Mouse (Mus musculus): ENCODE data around the gene Pkp1. TPM values are rescaled to one million over a fixed set of nuclear protein-coding genes. Genes with fewer than 3 reads are reported as not detected.

Gene Pkp1
- total RNA-seq (2017): not detected in 2 replicates

DNA sequence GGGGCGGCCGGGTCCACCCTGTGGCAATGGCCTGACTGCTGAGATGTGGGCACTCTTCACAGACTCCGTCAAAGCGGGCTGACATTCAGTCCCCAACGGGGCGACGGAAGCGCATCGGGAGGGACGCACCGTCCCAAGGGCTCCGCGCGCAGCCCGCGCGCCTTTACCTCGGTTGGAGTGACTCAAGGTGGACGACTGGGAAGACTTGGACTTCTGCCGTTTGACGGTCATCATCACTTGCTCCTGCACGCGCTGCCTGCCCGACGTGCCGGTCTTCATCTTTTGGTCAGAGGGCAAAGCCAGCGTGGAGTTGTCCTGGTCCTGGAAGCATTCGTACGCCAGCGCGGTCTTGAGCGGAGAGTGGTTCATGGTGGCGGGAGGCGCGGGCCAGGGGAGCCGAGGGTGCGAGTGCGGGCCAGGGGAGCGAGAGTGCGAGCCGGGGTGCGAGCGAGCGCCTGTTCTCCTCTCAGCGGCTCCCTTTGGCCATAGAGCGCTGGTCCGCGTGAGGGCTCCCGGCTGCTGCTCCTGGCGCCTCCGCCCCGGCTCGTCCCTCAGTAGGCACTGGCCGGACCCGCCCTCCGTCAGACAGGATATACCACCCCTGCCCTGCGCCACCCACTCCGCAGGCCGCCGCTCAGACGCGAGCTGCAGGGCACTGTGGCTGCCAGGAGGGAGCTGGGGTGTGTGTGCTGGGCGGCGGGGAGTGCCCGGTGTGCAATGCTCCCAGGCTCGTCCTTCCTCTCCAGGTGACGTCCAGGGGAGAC lies at the start of gene Pkp1:
Pkp1 (minus strand) TSS at position 564 of the 764 bp plus-strand sequence.
- peak in 1 of 2 experiments; percentile 53; a peak in 2 of 4 replicates for ATAC-seq (replicated peaks in 1 of 2; ENCODE audit: insufficient read depth in 1 of 2, low FRiP score in 2 of 2, low TSS enrichment in 1 of 2, low read depth in 1 of 2, poor library complexity in 2 of 2, severe bottlenecking in 2 of 2)

DNA sequence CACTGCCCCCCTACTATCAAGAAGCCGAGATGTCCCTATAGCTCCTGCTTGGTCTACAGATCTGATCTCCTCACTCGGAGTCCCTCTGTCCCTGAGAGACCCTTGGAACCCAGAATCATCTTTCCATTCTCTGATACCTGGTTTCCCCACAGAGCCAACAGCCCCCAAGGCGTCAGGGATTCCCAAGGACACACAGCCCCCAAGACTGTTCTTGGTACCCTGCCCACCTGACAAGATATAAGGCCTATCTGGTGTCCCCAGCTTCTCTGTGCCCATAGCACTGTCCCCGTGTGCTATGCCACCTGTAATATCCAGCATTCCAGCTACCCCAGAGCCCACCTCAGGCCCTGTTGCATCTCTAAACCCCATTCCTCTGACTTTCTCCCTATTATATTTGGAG lies 48.7 kb upstream of the Pkp1 start:
- no peak for ATAC-seq (replicated peaks in 1 of 2; ENCODE audit: insufficient read depth in 1 of 2, low FRiP score in 2 of 2, low TSS enrichment in 1 of 2, low read depth in 1 of 2, poor library complexity in 2 of 2, severe bottlenecking in 2 of 2)

DNA sequence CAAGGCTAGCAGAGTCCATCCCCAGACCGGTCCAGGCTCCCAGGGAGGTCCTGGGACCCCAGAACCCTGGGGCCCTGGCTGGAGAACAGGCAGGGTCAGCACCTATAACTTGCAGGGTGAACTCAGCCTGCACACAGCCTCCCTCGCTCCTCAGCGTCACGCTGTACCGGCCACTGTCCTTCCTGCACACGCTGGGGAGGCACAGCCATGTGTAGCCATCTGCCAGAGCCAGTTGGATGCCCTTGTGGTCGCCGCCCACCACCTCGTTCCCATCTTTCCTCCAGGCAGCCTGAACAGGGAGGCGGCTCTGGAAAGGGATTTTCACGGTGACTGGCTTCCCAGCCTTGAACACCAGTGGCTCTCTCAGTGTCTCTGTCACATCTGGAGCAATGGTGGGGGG lies 45.6 kb upstream of the Pkp1 start:
- no peak for ATAC-seq (replicated peaks in 1 of 2; ENCODE audit: insufficient read depth in 1 of 2, low FRiP score in 2 of 2, low TSS enrichment in 1 of 2, low read depth in 1 of 2, poor library complexity in 2 of 2, severe bottlenecking in 2 of 2)

DNA sequence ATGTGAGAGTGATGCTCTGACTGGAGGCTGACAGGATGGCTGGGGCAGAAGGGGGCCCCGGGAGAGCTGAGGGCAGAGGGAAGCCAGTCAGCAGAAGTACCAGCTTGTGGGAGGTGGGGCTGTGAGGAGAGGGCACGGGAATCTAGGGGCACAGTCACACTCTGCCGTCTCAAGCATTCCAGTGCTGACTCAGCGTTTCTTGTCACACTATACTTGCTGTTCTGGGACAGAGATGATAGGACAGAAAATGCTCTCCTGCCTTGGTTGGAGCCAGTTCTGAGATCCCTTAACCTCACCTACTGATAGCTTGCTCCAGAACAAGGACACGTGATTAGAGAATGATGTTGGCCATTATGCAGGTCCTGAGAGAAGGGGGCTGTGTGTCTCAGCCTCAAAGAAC lies 44.2 kb upstream of the Pkp1 start:
- no peak for ATAC-seq (replicated peaks in 1 of 2; ENCODE audit: insufficient read depth in 1 of 2, low FRiP score in 2 of 2, low TSS enrichment in 1 of 2, low read depth in 1 of 2, poor library complexity in 2 of 2, severe bottlenecking in 2 of 2)

DNA sequence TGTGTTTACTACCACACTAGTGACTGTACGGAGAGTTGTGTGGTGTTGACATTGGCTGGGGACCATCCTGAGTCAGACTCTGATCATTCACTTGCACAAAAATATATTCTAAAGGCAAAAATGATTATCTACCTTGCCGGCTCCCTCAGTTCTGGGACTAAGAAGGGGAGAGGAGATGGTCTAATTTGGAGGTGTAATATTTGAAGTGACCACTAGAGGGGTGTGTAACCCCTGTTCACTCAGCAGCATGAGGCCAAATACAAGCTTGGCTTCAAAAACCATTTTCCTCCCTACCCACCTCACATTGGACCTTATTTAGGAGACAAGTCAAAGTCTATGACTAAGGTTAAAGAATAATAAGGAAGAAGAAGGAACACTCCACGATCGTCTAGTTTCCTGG lies 39.5 kb upstream of the Pkp1 start:
- ATAC-seq (replicated peaks in 1 of 2; ENCODE audit: insufficient read depth in 1 of 2, low FRiP score in 2 of 2, low TSS enrichment in 1 of 2, low read depth in 1 of 2, poor library complexity in 2 of 2, severe bottlenecking in 2 of 2): peak in 1 of 2 experiments; percentile 63; a peak in 3 of 4 replicates

DNA sequence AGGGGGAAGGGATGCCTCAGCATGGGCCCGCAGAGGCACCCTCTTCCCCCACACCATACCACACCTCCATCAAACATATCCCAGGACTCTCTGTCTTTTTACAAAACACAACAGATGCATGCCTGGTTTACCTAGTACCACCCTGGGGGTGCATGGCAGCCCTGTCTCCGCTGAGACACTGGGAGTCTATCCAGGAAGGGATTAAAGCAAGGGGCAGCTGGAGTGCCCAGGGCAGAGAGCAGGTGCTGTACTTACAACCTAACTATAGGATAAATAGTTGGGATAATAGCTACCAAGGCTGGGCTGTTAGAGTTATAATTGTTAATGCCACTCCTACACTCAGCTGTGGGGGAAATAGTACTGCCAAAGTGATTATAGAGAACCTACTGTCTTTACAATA lies 29.9 kb upstream of the Pkp1 start:
- ATAC-seq (replicated peaks in 1 of 2; ENCODE audit: insufficient read depth in 1 of 2, low FRiP score in 2 of 2, low TSS enrichment in 1 of 2, low read depth in 1 of 2, poor library complexity in 2 of 2, severe bottlenecking in 2 of 2): no peak

DNA sequence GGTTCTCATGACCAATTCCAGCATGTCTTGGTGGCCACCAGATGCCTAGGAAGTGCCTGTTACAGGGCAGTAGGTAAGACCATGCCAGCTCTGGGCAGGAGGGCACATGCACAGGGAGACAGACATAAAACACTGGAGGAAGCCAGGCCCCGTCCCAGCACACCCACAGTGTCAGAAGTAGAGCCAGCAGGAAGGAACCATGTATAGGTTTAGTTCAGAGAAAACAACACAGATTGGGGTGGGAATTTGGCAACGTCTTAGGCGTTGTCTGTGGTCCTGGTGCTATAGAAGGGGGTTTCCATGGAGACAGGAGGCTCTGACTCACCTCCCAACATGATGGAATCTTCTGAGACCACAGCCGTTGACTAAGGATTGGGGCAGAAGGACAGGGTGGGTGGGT lies 27.2 kb upstream of the Pkp1 start:
- ATAC-seq (replicated peaks in 1 of 2; ENCODE audit: insufficient read depth in 1 of 2, low FRiP score in 2 of 2, low TSS enrichment in 1 of 2, low read depth in 1 of 2, poor library complexity in 2 of 2, severe bottlenecking in 2 of 2): no peak

DNA sequence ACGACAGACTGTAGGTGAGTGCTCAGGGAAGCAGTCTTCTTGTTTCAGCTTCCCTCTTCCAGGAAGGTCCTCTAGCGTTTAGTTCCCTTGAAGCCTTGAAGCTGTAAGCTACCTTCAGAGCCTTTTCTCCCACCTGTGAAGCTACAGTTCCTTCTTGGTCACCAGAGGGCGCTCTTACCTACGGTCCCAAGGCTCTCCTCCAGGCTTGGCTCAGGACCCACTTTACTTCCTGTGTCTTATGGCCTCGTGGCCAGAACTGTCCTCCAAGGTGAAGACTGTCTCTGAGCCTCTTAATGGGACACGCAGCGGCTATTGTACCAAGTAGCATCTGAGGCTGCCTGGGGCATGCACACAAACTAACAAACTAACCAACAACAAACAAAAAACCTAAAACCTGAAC lies 26.7 kb upstream of the Pkp1 start:
- peak; percentile 51 to 54; a peak in 3 of 4 replicates for ATAC-seq (replicated peaks in 1 of 2; ENCODE audit: insufficient read depth in 1 of 2, low FRiP score in 2 of 2, low TSS enrichment in 1 of 2, low read depth in 1 of 2, poor library complexity in 2 of 2, severe bottlenecking in 2 of 2)

DNA sequence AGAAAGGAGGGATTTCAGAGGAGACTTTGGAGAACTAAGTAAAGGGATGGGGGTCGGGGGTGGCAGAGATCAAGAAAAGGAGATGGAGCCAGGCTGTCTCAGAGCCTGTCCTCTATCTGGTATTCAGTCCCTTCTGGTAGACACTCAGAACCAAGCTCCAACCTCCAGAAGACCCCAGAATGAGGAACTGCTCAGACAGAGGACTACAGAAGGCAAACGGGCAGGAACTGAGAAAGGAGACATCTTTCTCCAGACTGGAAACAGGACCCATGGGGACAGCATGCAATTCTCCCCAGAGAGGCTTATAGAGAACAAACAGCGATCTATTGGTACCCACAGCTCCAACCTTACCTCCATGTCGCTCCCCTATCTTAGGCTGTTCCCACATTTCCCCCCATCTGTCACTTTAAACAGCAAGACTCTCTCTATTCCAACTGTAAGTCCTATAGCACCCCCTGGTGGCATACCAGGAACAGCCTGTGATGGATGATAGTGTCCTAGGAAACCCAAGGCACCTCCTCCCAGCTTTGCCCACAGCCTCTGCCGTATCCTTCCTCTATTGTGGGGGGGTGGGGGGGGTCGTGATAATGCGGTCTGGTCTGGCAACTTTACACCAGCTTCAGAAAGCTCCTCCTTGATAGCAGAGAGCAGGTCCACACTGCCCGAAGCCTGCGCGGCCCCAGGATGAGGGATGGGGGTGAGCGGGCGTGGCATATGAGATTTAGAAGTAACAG lies 25.7 kb upstream of the Pkp1 start:
- ATAC-seq (replicated peaks in 1 of 2; ENCODE audit: insufficient read depth in 1 of 2, low FRiP score in 2 of 2, low TSS enrichment in 1 of 2, low read depth in 1 of 2, poor library complexity in 2 of 2, severe bottlenecking in 2 of 2): peak in 1 of 2 experiments; percentile 50; a peak in 3 of 4 replicates

DNA sequence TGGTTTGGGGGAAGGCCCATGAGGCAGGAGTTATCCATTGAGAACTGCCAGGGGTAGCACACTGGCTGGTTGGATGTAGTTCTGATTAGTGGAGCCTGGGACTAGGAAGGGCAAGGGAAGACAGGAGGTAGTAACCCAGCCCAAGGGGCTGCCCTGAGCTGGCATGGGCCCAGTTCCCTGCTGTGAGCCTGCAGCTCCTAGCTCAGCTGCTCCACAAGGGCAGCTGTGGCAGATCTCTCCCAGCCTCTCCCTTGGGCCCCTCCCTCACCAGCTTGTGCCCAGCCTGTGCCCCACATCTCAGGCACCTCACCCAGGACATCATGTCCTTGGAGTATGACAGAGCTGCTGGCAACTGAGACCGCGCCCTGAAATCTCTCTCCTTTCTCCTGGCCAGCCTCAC lies 24.7 kb upstream of the Pkp1 start:
- ATAC-seq (replicated peaks in 1 of 2; ENCODE audit: insufficient read depth in 1 of 2, low FRiP score in 2 of 2, low TSS enrichment in 1 of 2, low read depth in 1 of 2, poor library complexity in 2 of 2, severe bottlenecking in 2 of 2): no peak

DNA sequence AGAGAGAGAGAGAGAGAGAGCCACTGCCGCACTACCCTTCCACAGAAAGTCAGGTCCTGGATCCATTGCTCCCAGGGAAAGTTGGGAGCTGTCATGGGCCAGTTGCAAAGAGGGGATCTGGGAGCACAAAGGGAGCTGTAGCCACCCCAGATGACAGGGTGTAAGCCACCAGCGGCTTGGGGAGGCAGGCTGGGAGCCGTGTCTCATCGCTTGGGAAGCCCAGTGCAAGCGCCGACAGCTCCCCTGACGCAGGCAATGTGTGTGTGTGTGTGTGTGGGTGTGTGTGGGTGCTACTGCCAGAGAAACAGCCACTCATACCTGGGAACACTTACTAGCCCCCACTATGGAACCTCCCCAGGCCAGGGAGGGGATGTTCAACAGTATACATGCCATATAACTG lies 23.1 kb upstream of the Pkp1 start:
- ATAC-seq (replicated peaks in 1 of 2; ENCODE audit: insufficient read depth in 1 of 2, low FRiP score in 2 of 2, low TSS enrichment in 1 of 2, low read depth in 1 of 2, poor library complexity in 2 of 2, severe bottlenecking in 2 of 2): no peak

DNA sequence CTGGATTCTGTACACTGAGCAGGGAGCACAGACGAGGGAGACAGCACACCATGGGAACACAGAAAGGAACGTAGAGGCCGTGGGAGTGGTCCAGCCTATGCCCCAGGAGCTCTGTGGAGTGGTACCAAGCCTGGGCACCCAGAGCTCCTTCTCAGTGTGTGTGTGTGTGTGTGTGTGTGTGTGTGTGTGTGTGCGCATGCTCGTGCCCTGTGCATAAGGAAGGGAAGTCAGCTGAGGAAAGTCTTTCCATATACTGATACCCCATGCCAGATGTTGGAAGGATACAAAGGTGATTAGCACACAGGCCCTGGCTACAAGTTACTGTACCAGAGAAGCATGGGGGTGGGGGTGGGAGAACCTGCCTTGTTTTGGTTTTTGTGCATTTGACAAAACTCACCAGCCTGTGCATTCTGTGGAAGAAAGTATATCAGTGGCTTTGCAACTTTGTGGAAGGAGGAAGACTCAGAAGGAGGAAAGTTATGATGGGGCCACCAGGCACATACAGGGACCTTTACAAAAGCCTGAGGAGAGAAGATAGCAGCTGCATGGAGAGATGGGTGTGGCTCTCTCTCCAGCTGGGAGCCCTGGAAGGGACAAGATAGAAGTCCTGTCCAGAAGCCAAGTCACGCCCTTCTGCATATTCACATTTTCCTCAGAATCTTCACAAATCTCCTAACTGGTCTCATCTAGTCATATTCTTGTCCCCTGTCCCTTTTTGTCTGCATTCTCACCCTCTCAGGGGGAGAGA lies 22.4 kb upstream of the Pkp1 start:
- ATAC-seq (replicated peaks in 1 of 2; ENCODE audit: insufficient read depth in 1 of 2, low FRiP score in 2 of 2, low TSS enrichment in 1 of 2, low read depth in 1 of 2, poor library complexity in 2 of 2, severe bottlenecking in 2 of 2): peak; percentile 5 to 24; a peak in 1 of 4 replicates

DNA sequence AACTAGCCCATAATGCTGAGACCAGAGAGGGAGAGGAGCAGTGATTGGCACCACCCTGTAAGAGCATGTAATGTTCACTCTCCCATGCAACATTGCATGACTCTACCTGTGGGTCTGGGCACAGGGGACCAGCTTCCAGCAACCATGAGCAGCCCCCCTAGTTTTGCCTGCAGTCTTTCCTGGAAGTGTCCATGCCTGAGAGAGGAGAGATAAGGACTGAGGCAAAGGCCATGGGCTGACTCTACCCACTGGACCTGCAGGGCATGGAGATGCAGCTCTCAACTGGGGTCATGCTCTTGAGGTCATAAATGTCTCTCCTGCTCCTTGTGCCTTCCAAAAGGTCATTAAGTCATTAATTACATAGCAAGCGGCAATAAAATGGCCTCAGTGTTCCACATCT lies 17.1 kb upstream of the Pkp1 start:
- no peak for ATAC-seq (replicated peaks in 1 of 2; ENCODE audit: insufficient read depth in 1 of 2, low FRiP score in 2 of 2, low TSS enrichment in 1 of 2, low read depth in 1 of 2, poor library complexity in 2 of 2, severe bottlenecking in 2 of 2)

DNA sequence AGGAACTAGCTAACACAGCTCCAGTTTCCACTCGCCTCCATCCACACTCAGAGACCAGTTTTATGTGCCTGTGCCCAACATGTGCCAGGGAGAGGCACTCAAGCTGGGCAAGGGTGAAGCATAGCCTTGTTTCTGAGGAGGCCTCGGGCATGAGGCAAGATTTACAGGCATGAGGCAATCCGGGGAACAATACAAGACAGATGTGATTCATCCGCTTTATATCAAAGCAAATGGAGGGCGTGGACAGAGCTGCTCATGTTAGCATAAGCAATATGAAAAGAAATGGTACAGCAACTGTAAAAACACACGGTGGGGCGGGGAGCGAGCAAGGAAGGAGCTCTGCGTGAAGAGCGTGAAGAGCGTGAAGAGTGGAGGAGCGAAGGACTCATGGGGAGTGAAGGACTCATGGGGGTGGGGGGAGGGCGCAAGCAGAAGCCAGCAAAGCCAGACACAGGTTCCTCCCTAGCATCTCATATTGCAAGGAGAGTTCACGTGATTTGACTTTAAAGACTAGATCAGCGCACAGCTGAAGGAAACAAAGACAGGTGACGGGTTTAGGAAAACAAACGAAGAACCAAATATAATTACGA lies 14.8 kb upstream of the Pkp1 start:
- no peak for ATAC-seq (replicated peaks in 1 of 2; ENCODE audit: insufficient read depth in 1 of 2, low FRiP score in 2 of 2, low TSS enrichment in 1 of 2, low read depth in 1 of 2, poor library complexity in 2 of 2, severe bottlenecking in 2 of 2)

DNA sequence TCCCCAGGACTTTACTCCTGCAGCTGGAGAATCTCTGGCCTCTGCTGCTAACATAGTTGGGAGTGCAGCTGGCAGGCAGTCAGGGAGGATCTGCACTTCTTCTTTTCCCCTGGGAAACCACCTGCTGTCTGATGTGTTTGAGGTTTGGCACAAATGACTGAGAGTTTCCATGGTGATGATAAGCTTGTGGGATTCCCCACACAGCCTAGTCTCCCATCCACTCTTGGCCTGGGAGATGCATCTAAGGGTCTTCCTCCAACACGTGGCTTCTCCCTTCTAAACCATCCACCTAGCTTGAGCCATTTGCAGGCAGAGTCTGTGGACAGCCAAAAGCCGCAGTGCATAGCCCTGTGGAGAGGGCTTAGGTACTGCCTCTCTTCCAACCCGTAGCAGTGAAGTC lies 10.9 kb upstream of the Pkp1 start:
- 0 out of 4 replicates have a peak, but pooled peaks of 1 of the 2 experiments have one; percentile 14 for ATAC-seq (replicated peaks in 1 of 2; ENCODE audit: insufficient read depth in 1 of 2, low FRiP score in 2 of 2, low TSS enrichment in 1 of 2, low read depth in 1 of 2, poor library complexity in 2 of 2, severe bottlenecking in 2 of 2)

DNA sequence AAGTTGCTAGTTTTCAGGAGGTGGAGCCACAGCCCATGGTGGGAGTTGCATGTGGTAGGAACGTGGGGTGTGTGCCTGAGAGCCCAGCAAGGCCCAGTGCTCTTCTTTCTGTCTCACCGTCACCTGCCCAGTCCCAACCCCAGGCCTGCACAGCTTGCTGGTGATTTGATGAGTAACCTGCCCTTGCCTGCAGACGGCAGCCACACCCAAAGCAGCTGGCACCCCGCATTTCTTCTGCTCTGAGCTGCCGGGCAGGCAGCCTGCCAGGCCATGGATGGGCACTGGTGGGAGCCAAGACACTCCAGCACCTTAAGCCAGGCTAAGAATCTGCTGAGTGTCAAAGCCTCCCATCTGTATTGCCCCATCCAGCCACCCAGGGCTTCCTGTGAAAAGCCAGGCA lies 6.8 kb upstream of the Pkp1 start:
- no peak for ATAC-seq (replicated peaks in 1 of 2; ENCODE audit: insufficient read depth in 1 of 2, low FRiP score in 2 of 2, low TSS enrichment in 1 of 2, low read depth in 1 of 2, poor library complexity in 2 of 2, severe bottlenecking in 2 of 2)

DNA sequence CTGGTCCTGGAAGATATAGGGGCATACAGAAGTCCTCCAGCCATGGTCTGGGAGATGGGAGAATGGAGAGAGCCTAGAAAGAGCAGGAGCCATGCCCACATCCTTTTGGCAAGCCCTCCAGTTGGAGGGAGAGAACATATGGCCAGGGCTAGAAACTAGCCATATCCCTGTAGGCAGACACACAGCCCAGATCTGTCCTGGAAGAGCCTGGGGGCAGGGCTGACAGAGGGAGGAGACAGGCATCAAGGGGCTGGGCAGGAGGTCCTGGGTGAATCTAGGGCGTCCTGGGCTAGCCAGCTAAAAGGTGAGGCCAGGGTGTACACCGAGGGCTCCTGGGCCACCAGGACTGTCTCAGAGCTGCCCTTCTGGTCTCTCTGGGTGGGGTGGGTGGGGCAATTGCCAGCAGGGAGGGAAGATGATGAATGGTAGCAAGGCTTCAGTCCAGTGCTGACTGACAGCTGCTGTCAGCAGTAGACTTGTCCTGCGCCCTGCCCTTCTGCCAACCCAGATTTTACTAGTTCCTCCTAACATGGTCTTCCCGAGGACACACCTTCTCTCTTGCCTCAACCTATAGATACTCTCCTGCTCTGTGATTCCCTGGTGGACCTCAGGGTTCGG lies 5.5 kb upstream of the Pkp1 start:
- no peak for ATAC-seq (replicated peaks in 1 of 2; ENCODE audit: insufficient read depth in 1 of 2, low FRiP score in 2 of 2, low TSS enrichment in 1 of 2, low read depth in 1 of 2, poor library complexity in 2 of 2, severe bottlenecking in 2 of 2)
